Mouse (Mus musculus) gastrocnemius, postnatal 25 days (tissue): Measurements from ENCODE around the gene Mctp1. TPM values are rescaled to one million over a fixed set of nuclear protein-coding genes. Genes with fewer than 3 reads are reported as not detected.

Experiments used
- DNase-seq: peaks from one replicate; pipeline ENCODE4 v3.0.0; 2022
- total RNA-seq, 2 experiments: library from RNA; stranded (reverse); gene quantifications; 1 replicate in 1 of 2; 2 replicates in 1 of 2; pipeline ENCODE4 v1.2.3; 2021

The Mctp1 gene
- total RNA-seq, 2 experiments from 2014 or later, result 0.86 to 1.0 TPM

DNA sequence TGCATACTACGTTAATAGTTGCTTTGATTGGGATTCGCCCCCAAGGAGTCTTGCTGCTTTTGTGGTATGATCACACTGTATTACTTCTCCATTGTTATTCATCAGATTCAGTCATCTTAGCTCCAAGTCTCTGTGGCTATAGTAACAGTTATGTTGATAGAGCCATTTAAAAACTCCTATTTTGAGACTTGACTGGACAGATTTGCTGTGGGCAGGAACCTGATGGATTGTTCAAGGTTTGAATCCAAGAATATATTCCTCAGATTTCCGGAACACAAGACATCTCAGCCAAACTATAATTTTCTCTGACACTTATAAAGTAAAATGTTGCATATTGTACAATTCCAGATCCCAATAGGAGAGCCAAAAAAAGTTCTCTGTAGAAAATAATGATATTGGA is 443.4 kb downstream of the Mctp1 start:
- no peak for DNase-seq

- no peak for DNase-seq
Measured at GRCm38 (mm10) chr13:76838031-76838430, 453.7 kb downstream of the Mctp1 start.

- DNase-seq, result no peak
Measured at GRCm38 (mm10) chr13:76840712-76841111, 456.4 kb downstream of the Mctp1 start.

DNA sequence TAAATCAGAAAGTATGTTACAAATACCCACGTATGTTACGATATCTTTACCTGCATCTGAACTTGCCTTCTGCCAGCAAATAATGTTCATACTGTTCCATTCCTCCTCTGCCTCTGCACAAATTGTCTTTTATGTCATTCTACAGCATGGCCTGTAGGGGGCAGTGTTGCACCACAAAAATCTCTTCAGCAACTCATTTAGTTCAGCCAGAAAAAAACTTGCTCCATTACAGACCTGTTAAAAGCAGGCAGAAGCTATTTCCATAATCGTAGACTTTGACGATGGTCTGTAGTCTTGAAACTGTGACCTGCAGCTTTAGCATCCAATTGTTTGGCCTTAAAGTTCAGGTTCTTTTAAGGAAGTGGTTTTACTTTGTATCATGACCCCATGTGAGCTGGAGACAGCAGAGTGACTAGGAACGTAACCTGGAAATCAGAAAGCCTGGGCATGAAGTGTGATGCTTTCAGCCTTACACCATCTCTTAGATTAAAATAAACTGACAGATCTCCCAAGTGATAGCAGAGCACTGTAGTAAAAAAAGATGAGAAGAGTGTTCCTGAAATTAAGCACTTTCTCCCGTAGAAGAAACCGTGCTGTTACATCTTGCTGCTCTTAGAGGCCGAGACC is 460.4 kb downstream of the Mctp1 start:
- DNase-seq, result no peak

- DNase-seq, result no peak
Measured at GRCm38 (mm10) chr13:76850412-76851054, 466.2 kb downstream of the Mctp1 start.

DNA sequence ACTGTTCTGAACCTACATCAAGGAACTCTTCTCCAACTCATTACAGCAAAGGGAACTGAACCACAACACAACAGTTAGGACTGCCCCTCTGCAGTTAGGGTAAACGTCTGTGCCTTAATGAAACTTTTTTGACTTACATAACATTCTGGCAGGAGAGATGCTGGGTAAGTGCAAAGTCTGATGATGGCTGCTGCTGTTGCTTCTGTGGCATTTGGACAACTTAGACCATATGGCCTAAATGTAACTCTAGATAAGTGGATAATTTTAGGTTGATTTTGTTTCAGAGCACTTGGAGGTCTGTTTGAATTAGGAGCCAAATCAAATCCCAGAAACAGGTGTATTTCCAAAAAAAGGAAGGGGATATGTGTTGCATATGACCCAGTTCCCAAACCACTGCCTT is 470.0 kb downstream of the Mctp1 start:
- DNase-seq, result no peak

DNA sequence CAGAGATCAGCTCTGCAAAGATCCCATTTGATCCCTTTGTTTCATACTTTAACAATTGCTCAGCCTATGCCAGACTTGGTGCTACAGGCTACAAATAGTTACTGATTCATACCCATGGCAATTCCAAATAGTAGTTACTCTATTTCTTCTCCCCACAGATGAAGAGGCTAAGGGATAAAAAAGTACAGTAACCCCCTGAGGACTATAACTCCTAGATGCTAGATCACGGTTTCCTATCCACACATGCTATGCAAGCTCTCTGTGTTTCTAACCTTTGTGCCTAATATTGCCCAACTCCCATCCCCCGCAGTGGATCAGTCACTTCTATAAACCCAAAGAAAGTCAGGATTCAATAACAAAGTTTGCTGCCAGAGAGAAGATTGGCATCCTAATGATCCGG is 470.7 kb downstream of the Mctp1 start:
- DNase-seq, result no peak

GRCm38 (mm10) chr13:76857024-76857423 is 472.7 kb downstream of the Mctp1 start:
- DNase-seq, result no peak

GRCm38 (mm10) chr13:76858078-76858482 is 473.7 kb downstream of the Mctp1 start:
- no peak for DNase-seq

DNA sequence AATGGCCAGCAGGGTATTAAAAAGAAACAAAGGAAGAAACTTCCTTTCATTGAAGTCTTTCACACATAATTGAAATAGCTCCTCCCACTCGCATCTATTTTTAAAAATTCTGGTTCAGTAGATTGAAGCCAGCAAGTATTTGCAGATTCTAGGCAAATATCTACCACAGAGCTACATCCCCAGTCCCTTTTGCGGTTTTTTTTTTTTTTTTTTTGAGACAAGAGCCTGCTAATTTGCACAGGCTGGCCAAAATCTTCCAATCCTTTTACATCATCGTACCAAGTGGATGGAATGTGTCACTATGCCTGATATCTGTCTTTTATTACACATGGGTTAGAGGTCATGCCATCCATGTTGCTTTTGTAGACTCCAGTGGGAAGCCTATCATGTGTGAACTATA is 486.0 kb downstream of the Mctp1 start:
- no peak for DNase-seq

DNA sequence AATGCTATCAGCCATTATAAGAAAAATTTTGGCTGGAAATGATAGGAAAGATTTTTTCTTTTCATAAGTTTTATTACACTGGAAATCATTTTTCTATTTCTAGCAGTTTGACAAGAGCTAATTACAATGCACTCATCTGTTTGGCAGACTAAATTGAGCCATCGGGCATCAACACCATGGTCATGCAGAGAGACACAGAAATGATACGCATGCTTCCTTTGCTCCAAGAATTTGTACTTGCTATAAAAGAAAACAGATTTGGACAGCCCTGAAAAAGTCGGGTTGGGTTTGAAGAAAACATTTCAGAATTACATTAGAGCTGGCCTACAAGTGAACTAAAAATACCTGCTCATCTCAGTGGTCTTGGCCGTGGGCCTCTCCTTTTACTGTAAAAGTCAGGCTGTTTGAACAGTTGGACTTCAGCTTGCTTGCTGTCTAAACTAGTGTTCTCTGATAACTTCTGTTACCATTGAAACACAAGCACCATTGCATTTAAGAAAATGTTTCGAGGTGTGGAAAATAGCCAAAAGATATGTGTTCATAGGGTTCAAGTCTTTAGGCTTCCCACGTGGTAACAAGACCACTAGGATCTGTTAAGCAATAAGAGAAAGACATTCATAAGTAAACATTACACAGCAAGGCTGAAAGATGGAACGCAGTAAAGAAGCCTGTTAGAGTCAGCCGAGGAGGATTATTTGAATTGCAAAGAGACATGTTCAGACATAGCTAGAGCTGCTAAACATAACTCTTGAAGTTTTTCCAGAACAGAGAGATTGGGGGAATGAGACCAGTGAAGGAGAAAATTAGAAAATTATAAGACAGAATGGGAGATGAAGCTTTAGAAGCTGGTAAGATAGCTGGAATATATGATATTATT is 493.8 kb downstream of the Mctp1 start:
- no peak for DNase-seq

- no peak for DNase-seq
Measured at GRCm38 (mm10) chr13:76879008-76879407, 494.7 kb downstream of the Mctp1 start.

GRCm38 (mm10) chr13:76884517-76885092 is 500.3 kb downstream of the Mctp1 start:
- no peak for DNase-seq

DNA sequence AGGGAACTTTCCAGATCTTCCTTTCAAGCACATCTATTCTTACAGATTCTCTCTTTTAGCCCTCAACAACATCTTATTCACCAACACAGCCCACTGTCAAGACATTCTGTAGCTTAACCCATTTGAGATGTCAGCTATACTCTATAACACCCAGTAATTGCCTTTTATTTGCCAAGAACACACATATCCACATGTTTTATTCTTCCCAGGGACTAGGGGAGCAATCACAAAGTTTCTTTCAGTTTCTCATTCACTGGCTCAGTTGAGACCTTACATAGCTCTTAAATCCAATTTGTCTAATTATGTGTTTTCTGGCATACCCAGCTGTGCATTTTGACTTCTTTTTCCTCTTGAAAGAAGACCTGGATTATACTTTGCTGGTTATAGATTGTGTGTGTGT is 508.7 kb downstream of the Mctp1 start:
- DNase-seq, result no peak

- no peak for DNase-seq
Measured at GRCm38 (mm10) chr13:76895770-76896456, 511.6 kb downstream of the Mctp1 start.

DNA sequence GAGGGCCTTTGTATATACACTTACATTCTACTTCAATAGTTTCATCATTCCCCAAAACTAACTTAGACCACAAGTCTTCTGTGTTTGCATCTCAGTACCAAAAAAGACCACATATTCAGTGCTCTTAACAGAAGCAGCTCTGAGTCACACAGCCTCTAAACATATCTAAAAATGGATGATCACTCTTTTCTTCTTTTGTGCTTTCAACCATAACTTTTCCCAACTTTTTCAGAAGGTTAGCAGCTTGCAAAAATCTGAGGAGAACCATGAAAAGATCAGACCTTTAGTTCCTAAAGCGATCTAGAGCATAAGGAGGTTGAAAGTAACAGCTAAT is 512.1 kb downstream of the Mctp1 start:
- no peak for DNase-seq

DNA sequence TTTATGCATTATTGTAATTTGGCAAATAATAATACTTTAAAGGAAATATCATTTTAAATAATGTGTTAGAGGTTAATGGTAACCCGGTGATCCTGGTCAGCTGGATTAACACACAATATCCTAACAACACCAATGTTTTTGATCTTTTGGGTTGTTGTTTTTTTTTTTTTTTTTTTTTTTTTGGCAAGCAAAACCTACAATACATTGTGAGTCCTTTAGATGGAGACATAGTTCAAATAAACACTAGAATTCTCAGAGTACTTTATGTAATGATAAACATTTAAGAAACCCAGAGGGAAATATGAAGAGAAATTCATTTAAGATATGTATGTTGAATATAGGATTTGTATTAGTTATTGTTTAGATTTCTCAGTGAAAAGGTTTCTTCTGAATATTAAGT is 534.0 kb downstream of the Mctp1 start:
- DNase-seq, result no peak

DNA sequence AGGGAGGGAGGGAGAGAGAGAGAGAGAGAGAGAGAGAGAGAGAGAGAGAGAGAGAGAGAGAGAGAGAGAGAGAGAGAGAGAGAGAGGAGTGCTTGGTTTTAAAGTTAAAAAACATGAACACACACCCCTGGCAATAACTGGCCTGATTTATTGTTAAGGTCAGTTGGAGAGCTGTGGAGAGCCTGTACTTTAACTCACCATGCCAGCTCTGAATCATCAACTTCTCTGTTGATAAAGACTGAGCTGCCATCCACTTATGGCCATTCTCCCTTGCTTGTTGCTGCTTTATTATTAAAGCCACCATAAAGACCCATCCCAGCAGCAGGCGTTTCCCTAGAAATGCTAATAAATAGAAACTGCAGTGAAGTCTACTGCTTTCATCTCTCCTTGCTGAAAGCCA is 542.5 kb downstream of the Mctp1 start:
- DNase-seq, result no peak

- no peak for DNase-seq
Measured at GRCm38 (mm10) chr13:76927875-76928440, 543.6 kb downstream of the Mctp1 start.

GRCm38 (mm10) chr13:76929152-76929551 is 544.8 kb downstream of the Mctp1 start:
- no peak for DNase-seq

DNA sequence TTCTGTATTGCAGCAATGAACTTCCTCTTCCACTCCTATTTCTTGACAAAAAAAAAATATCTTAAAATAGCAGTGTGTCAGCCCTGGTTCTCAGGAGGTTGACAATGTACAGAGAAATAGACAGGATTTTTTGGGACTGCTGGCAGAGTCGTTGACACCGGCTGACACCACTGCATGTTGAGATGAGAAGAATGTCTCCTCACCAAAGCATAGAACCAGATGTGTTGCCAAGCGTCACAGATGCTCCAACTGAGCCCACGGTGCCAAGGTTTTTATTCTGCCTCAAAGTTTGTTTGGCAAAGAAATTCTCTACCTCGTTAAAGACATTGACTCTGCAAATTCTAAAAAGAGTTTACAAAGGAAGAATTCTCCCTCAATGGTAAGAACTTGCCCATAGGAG is 548.6 kb downstream of the Mctp1 start:
- DNase-seq, result no peak

DNA sequence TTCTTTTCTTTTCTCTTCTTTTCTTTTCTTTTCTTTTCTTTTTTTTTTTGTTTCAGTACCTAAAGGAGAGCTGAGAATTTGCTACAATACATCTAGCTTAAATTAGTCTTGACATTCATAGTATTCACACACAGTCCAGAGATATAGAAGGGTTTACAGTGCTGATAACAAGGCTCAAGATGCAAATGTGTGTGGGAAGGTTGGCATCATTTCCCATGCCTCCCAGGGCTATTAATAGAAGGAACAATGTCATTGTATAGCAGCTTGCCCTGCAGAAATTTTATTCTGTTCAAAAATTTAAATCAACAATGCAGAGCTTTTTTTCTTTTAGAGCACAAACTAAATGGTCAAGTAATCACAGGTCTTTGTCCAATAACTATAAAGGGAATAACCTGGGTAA is 564.9 kb downstream of the Mctp1 start:
- DNase-seq, result no peak
